Mouse (Mus musculus) heart, adult 11 months (tissue): ENCODE measurements around the gene Mybbp1a.
"Not testable (repeated sequence)": the region's sequence is repeated elsewhere in the genome, so short reads cannot be mapped to it uniquely, and the experiment has no call there.

ENCODE experiments used
- DNase-seq: peaks from one replicate; pipeline ENCODE4 v3.0.0; 2022

The Mybbp1a gene

GRCm38 (mm10) chr11:72413601-72414190 lies 27.5 kb upstream of the Mybbp1a start:
- peak; percentile 93 for DNase-seq

- DNase-seq: peak; percentile 96
Observed at GRCm38 (mm10) chr11:72415155-72415554, 26.0 kb upstream of the Mybbp1a start.

GRCm38 (mm10) chr11:72416666-72417065 lies 24.5 kb upstream of the Mybbp1a start:
- peak; percentile 99 for DNase-seq

GRCm38 (mm10) chr11:72417376-72417775 lies 23.8 kb upstream of the Mybbp1a start:
- DNase-seq: peak; percentile 93

GRCm38 (mm10) chr11:72418227-72418626 lies 22.9 kb upstream of the Mybbp1a start:
- peak; percentile 95 for DNase-seq

- peak; percentile 89 for DNase-seq
Observed at GRCm38 (mm10) chr11:72419006-72419405, 22.1 kb upstream of the Mybbp1a start.

- no peak for DNase-seq
Observed at GRCm38 (mm10) chr11:72420460-72421122, 20.6 kb upstream of the Mybbp1a start.

GRCm38 (mm10) chr11:72421518-72422278 lies 19.5 kb upstream of the Mybbp1a start:
- peak; percentile 85 for DNase-seq

GRCm38 (mm10) chr11:72423686-72424085 lies 17.5 kb upstream of the Mybbp1a start:
- no peak for DNase-seq

- DNase-seq: no peak
Observed at GRCm38 (mm10) chr11:72425201-72425600, 16.0 kb upstream of the Mybbp1a start.

GRCm38 (mm10) chr11:72426884-72427283 lies 14.3 kb upstream of the Mybbp1a start:
- no peak for DNase-seq

- peak; percentile 98 for DNase-seq
Observed at GRCm38 (mm10) chr11:72428694-72429093, 12.5 kb upstream of the Mybbp1a start.

- DNase-seq: peak; percentile 97
Observed at GRCm38 (mm10) chr11:72429288-72429690, 11.9 kb upstream of the Mybbp1a start.

GRCm38 (mm10) chr11:72430311-72431068 lies 10.7 kb upstream of the Mybbp1a start:
- DNase-seq: not testable (repeated sequence)

- DNase-seq: peak; percentile 94
Observed at GRCm38 (mm10) chr11:72434963-72435693, 6.0 kb upstream of the Mybbp1a start, which contains the start of gene Ggt6. Ggt6 (plus strand) TSS chr11:72435526.

- peak; percentile 98 for DNase-seq
Observed at GRCm38 (mm10) chr11:72435694-72436045, 5.5 kb upstream of the Mybbp1a start.

GRCm38 (mm10) chr11:72436271-72436670 lies 4.9 kb upstream of the Mybbp1a start:
- peak; percentile 97 for DNase-seq

GRCm38 (mm10) chr11:72436756-72437650 lies 4.2 kb upstream of the Mybbp1a start:
- DNase-seq: no peak

- no peak for DNase-seq
Observed at GRCm38 (mm10) chr11:72438411-72438810, 2.7 kb upstream of the Mybbp1a start.

- not testable (repeated sequence) for DNase-seq
Observed at GRCm38 (mm10) chr11:72440597-72440964, 574 bp upstream of the Mybbp1a start.
